Mouse (Mus musculus) cerebellum, postnatal 14 days (tissue): ENCODE measurements at regions not wholly inside any gene's neighbourhood (a gene's known extent, or its start where the extent isn't known, plus 50 kb on each side); places are given as distances from the start of the nearest gene placed in this dataset.

Experiments used
- DNase-seq, 2 experiments: peaks; one replicate each; pipeline ENCODE4 v3.0.0; 2021; ENCODE audit warnings: mixed read lengths in 2 of 2

- no peak for DNase-seq
These were observed 60.5 kb downstream of the Klhdc7a start for GRCm38 (mm10) chr4:139907366-139907765.

GRCm38 (mm10) chr4:139906176-139906575 lies 61.6 kb downstream of the Klhdc7a start:
- no peak for DNase-seq

GRCm38 (mm10) chr4:139905093-139905783 lies 62.6 kb downstream of the Klhdc7a start:
- DNase-seq, result no peak

GRCm38 (mm10) chr4:139899960-139900359 lies 66.6 kb upstream of the Pax7 start:
- DNase-seq, result no peak

- peak; percentile 48 to 49 for DNase-seq
These were observed 66.1 kb upstream of the Pax7 start for GRCm38 (mm10) chr4:139899410-139899809.

DNA sequence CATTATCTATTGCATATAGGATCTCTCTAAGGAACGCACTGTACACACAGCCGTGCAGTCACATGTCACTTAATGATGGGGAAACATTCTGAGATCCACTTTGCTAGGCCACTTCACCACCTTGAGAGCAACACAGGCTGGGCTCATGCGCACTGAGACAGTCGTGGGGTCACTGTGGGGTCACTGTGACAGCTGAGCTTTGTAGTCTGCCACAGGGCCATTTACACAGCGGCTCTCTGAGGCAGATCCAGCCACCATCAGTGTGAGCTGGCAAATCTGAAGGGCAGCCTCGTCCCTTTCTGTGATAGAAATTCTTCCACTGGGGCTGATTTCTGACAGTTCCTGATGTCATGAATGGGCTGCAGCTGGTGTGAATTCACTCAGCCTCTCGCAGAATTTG lies 59.4 kb upstream of the Pax7 start:
- no peak for DNase-seq

DNA sequence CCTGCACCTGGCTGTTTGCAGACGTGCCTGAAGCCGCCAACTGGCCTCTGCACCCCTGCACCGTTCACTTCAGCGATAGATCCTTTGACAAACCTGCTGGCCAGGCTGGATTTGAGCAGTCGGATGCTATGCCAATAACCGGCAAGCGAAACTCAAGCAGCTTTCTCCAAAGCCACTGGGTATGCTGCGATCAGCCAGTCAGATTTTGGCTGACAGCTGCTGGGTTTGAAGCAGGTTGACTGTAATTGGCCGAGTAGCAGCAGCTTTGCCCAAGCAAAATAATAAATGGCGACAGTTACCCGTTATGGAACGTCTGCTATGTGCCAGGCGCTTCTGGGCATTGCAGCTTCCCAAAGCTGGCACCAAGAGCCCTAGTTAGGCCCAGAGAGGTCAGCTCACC lies 55.7 kb upstream of the Pax7 start:
- DNase-seq, result peak; percentile 55 to 59
